Mouse (Mus musculus) thymus, postnatal 14 days (tissue): Measurements from ENCODE around the gene Fstl5.

Source experiments
- DNase-seq: peaks from one replicate; pipeline ENCODE4 v3.0.0; 2021

The Fstl5 gene

DNA sequence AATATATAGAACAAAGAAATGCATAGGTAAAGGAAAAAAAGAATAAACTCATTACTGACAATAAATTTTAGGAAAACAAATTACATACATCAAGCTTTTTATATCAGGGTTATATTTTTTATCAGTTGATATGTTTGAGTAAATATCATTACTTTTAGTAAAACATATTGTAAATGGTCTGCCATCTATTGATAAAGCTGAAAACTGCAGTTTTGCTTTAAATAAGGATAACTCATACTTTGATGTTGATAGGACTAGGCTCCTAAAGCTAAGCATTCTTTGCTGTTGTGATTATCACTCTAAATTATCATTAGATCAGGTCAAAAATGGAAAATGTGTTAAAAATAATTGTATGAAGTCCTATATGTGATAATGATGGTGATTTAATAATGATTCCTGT is 493.3 kb downstream of the Fstl5 start:
- no peak for DNase-seq

DNA sequence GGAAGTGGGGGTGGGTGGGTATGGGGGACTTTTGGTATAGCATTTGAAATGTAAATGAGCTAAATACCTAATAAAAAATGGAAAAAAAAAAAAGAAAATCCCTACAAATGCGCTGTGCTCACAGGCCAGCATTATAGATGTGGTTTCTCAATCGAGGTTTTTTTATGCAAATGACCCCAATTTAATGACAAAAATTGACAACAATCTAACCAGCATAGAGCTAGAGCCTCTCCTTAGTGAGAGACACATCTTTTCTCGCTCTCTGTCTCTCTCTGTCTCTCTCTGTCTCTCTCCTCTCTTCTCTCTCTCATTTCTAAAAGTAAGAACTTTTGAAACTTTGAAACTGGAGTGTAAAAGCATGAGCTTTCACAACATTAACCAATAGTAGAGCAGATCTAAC is 498.4 kb downstream of the Fstl5 start:
- no peak for DNase-seq

- no peak for DNase-seq
Observed at GRCm38 (mm10) chr3:76572920-76573541, 499.0 kb downstream of the Fstl5 start.

DNA sequence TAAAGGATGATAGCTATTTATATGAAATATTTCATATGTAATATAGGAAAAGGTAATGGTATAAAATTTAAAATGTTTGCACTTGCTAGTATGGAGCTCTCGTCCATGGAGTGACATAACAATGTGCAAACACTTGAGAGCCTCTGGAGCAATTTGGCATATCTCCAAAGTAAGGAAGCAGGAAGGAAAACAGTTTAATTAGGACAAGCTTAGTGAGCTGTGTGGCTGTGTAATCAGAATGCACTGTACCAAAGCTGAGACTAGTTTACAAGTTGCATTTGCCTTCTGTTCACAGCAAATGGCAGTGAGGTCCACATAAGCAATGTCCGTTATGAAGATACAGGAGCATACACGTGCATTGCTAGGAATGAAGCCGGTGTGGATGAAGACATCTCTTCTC is 519.1 kb downstream of the Fstl5 start:
- DNase-seq: no peak

- no peak for DNase-seq
Observed at GRCm38 (mm10) chr3:76620044-76620443, 546.0 kb downstream of the Fstl5 start.

GRCm38 (mm10) chr3:76654243-76654642 is 580.2 kb downstream of the Fstl5 start:
- no peak for DNase-seq

DNA sequence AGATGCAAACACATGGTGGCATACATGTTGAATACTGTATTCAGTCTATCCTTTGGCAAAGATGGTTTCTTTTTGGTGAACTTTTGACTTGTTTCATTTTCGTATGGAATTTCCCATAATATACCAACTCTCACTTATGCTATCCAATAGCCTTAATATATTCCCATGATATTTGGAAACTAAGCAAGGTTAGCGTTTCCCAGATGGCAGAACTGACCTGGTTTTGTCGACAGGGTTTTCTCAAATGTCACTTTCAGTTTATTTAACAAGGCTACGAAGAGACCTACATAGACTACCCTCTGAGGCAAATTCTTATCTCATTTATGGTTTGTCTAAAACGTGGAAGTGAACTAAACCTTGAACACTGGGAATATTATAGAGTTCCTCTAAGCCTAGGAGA is 596.8 kb downstream of the Fstl5 start:
- DNase-seq: no peak

DNA sequence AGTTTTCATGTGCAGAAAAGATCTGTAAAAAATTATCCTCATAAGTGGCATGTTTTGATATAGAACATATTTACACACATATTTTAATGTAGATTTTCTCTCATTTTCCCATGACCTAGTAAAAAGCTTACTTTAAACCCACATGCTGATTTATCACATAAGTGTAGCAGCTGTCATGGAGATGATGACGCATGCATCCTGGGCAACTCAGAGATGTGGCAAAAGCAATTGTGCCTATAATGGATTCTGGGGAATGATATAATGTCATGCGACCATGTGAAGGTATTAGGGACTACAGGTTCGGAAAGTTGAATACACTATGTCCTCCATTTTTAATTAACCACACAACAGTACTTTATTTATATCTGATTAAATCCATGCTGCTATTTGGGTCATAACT is 601.9 kb downstream of the Fstl5 start:
- no peak for DNase-seq

GRCm38 (mm10) chr3:76679853-76680545 is 605.9 kb downstream of the Fstl5 start:
- no peak for DNase-seq

GRCm38 (mm10) chr3:76680546-76680883 is 606.4 kb downstream of the Fstl5 start:
- no peak for DNase-seq

GRCm38 (mm10) chr3:76697134-76697629 is 623.1 kb downstream of the Fstl5 start:
- DNase-seq: no peak

DNA sequence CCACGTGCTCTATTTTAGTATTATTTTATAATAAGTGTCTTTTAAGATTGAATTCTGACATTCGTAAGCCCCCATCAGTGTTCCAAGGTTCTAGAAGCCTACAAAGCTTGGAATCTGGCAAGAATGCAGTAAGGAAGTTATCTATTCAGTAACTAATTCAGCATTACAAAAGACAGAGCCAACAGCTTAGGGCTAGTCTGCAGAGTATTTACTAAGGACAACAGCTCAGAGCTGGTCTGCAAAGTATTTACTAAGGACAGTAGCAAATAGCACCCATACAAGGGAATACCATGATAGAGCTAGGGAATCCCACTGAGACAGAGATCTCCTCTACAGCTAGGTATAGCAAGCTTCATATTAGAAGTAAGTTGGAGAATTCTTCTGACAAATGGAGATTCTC is 665.2 kb downstream of the Fstl5 start:
- no peak for DNase-seq
